Mouse (Mus musculus): ENCODE data around the gene Ddr2. TPM values are rescaled to one million over a fixed set of nuclear protein-coding genes. Genes with fewer than 3 reads are reported as not detected.
A peak's percentile ranks its signal among the peaks of the same experiment; 100 is the strongest.
"Not testable (repeated sequence)": the region's sequence is repeated elsewhere in the genome, so short reads cannot be mapped to it uniquely, and the experiment has no call there.

Gene Ddr2
- total RNA-seq, 1 experiment from 2014 or later: 22.0 TPM

DNA sequence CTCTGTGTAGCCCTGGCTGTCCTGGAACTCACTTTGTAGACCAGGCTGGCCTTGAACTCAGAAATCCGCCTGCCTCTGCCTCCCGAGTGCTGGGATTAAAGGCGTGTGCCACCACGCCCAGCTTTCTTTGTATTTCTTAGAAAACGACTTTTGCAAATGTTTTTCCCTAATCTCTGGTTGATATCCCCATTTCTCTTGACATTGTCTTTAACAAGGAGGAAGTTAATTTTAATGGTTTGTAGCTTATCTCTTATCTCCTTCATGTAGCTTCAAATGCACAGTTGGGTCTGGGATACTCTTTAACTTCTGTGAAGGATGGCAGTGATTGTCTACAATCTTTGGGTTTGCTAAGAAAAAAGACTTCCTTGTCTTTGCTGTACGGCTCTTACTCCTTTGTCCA is 7.7 kb downstream of the Ddr2 start:
- DNase-seq: not testable (repeated sequence)

DNA sequence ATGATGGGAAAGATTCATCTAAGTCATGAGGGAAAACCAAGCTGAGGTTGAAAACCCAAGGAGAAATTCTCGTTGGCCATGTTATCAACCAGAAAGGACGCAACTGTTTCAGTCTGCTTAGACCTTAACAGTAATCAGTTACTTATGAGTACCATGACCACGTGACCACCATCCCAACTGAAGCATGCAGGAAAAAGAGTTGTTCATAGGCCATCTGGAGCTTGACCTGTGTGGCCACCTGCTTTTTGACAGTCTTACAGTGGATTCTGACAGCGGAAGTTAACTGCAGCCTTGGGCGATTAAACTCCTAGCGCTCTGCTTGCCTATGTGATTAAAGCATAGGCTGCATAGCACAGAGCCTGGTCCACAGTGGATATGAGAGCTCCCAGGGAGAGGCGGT is 23.9 kb downstream of the Ddr2 start:
- DNase-seq: no peak

DNA sequence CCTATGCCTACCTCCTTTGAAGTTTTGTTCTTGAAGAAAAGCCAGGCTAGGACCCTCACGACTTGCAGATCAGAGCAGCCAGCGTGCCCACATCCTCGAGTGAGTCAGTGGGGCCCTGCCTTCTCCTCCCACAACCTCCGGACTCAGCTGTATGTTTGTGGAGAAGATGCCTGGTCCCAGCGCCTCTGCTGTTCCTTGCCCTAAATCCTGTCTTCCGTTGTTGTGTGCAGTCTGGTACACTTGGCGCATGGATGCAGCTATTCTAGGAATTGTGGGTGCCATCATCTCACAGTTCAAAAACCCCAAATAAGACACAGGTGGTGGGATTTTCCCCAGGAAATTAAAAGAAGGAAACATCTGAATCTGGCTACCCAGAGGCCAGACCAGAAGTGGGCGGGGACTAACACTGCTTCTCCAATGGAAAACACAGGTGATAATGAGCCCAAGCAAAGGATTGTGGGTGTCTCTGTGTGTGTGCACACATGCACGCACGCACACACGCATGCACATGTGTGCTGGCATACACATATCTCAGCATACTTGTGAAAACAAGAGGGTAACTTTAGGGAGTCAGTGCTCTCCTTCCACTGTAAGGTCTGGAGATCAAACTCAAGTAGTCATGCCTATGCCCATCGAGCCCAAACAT is 26.3 kb downstream of the Ddr2 start:
- no peak for DNase-seq

DNA sequence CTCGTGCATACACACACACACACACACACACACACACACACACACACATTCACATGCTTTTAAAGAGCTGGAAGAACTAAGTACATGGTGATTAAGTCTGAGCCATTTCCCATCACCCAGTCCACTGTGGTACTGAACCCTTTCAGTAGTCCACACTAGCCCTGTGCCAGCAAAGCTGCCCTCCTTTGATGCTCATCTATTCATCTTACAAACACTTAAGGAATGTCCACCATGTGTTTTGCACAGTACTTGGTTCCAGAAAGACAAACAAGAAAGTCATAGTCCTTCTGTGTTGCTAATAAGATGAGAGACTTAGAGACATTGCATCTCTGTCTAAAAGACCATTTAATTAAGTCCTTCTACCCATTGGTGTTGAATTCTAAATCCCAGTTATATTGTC is 29.7 kb downstream of the Ddr2 start:
- no peak for DNase-seq

DNA sequence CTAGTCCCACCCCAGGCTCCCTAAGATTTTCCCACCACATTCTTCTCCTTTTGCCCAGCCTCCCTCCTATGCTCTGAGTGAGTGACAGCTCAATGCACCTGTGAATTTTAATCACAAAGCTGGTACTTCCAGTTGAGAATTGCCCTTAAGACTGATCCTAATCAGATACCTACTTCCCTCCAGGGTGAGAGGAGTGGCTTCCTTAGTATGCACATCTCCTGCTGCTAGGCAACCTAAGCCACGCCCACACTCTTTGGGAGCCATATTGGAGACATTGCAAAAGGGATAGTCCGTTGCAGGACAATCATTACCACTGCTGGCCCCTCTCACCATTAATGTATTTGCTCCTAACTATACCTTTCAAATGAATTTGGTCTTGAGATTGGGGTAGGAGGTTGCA is 31.1 kb downstream of the Ddr2 start:
- no peak for DNase-seq

DNA sequence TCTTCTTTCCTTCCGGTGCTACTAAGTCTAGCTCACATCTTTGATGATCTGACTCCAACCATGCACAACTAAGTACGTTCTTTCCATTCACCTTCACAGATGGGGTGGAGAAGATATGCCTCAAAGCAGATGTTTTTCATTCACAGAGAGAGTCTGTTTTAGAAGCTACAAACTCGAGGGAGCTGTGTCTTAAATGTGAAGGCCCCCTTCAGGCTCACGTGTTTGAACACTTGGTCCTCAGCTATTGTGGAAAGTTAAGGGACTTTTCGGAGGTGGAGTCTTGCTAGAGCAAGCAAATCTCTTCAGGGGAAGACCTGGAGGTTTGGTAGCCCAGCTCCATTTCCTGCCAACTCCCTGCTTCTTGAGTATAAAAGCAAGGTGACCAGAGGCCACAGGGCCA is 34.2 kb downstream of the Ddr2 start:
- no peak for DNase-seq

DNA sequence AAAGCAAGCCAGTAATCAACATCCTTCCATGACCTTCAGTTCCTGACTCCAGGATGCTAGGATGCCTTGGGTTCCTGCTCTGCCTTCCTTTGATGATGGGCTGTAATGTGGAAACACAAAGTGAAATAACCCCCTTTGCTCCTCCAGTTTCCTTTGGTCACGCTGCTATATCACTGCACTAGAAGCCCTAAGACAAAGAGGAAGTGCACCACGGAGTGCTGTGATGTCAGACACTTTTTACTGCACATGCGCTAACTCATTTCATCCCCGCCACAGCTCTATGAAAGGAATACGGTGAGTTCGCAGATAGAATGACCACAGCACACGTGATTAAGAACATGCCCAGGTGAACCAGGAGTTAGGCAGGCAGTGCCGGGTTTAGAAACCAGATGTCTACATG is 36.8 kb downstream of the Ddr2 start:
- no peak for DNase-seq

DNA sequence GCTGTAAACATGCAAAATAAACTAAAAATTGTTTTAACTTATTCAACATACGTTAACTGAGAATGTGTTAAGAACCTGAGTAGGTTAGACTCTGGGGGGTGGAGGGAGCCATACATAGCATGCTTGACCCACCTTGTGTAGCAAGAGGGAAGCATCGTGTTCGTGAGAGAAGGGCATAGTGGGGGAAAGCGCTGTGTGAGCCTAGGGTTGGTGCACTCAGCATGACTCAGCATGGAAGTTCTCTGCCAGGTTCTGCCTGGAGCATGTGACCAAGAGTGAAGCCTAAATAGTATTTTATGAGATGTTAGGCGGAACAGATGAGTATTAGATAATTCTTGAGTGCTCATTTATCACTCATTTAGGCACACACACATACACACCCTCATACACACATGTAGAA is 41.4 kb downstream of the Ddr2 start:
- DNase-seq: no peak

DNA sequence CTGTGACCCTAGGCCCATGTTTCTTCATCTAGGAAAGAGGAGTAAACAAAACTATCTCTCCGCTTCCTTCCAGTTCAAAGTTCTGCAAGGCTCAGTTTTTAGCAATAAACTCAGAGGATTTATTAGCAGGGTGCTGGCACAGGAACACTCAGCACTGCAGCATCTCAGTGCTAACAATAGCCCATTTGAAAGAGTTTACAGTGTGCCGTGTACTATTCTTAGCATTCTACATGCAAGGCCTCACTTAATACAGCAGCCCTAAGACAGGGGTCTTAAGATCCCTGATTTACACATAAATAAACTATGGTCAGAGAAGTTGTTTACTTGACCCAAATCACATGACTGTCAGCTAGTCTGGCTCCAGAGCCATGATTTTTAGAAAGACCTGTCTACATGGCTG is 44.6 kb downstream of the Ddr2 start:
- no peak for DNase-seq

DNA sequence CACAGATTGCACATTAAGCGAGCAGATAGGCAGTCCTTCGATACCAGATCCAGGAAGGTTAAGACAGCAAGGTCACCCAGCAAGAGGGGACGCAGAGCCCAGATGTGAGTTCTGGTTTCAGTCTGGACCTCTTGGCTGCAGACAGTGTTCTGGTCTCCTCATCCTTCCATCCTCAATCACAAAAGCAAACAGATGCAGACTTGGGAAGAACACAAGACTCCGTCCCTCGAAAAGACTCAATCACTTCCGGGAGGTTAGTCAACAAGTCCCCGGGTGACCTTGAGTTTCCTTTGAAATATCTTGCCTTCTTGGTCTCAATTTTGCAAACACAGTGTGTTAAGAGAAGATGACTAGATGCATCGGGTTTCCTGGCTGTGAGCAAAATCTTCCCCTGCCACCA is 45.6 kb downstream of the Ddr2 start:
- DNase-seq: no peak

DNA sequence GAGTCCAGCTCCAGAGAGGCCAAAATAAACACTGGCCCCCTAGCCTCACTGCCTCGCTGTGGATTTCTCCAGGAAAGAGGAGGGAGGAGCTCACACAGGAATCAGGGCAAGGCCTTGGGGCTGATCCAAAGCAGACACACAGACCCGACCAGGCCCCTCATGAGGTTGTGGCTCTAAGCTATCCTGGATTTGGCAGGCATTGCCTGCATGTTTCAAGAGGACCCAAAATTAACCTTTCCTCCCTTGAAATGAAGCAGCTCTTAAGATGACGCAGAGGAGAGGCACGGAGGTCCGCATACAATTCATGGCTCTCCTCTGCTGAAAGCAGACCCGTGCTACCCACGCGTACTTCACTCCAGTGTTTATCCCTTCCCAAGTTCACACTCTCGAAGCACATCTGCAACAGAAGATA is 46.5 kb downstream of the Ddr2 start:
- peak; percentile 27 for DNase-seq

DNA sequence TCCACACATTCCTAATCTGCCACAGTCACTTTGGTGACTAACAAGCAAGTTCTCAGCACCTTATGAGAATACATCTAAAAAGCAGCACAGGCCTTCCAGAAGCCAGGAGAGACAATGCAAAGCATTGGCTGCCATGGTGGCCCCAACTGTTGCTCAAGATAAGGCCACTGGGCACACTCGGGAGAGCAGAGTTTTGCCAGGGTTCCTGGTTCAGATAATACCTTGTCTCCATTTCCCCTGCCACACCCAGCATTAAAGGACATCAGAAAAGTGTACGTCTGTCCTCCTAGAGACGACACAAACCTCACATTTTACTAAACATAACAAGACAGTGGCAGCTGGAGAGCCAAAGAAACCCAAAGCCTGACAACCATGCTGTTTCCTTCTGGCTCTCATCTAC is 50.3 kb downstream of the Ddr2 start:
- no peak for DNase-seq

DNA sequence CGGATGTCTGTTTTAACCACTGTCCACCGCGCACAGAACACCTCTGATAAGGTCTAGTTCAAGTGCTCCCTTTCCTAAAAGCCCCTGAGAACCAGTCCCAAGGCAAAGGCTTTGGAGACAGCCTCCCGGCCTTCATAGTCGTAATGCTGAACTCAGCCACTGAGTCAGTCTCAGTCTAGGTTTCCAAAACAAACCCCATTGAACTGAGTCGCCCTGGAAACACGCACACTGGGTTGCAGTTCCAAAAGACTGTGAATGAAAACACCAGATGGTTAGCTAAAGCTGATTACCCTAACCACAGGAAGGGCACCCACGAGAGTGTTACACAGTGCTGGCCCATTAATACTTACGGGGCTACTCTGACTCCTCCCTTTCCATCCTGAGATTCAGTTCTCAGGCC is 51.2 kb downstream of the Ddr2 start:
- DNase-seq: no peak

DNA sequence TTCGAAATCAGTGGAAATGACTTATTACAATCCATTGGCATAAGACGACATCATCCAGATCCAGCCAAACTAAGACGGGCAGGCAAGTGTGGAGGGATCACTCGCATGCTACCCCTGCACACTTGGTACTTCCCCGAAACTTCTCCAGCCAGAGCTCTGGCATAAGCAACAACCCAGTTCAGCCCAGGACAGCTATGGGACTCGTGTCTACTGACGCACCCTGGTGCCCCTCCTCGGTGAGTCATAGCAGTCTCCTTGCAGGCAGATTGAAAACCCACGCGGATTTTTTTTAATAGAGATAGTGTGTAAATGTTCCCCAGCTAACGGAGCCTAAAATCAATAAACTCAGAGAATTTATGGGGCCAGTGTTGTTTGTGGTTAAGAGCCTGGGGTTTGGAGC is 52.5 kb downstream of the Ddr2 start:
- peak; percentile 41 for DNase-seq

DNA sequence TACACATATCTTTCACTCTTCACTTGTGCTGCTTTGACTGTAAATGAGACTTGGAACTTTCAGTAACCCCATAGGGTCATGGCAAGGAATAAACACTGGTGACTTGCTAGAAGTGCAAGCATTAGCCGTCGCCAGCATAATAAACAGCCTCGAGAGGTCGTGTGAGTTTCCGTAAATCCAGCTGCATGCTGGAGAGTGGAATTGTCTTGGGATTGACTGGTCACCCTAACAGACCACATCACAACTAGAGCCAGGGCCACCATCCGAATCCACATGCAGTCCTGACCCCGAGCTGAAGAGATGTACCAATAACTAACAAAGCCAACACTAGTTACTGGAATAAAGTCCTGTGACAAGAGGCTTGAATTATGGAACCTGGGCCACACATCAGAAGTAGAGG is 53.0 kb downstream of the Ddr2 start:
- no peak for DNase-seq

DNA sequence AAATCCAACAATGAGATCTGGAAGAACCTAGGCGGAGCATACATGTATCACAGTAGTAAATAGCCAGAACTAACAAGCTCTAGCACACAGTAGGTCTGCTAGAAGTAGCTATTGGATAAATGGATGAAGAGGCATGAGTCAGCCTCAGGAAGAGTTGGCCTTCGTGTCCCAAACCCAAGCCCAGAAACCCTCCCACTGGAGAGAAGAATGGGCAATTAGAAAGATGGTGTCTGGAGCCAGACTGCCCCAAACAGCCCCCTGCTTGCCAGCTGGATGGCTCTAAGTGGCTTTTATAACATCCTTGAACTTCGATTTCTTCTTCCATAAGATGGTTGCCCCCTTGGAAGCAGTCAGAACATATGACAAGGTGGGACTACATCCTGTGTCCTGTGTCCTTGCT is 53.6 kb downstream of the Ddr2 start:
- no peak for DNase-seq

DNA sequence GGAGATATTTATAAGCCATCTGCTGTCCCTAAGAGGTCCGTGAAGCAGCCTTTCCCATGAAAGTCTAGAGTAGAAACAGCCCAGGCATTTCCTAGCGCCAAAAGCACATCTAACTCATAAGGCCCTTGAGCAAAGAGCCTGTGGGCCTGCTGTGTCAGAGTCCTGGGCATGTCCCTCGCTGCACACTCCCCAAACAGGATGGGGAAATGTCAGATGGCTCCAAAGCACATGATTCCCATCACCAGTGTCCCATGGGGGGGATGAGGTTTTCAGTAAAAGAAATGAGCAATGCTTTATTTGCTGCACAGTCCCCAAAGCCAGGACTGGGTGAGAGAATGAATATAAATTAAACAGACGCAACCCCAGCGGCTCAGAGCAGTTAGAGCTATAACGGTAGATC is 54.3 kb downstream of the Ddr2 start:
- DNase-seq: peak; percentile 15

DNA sequence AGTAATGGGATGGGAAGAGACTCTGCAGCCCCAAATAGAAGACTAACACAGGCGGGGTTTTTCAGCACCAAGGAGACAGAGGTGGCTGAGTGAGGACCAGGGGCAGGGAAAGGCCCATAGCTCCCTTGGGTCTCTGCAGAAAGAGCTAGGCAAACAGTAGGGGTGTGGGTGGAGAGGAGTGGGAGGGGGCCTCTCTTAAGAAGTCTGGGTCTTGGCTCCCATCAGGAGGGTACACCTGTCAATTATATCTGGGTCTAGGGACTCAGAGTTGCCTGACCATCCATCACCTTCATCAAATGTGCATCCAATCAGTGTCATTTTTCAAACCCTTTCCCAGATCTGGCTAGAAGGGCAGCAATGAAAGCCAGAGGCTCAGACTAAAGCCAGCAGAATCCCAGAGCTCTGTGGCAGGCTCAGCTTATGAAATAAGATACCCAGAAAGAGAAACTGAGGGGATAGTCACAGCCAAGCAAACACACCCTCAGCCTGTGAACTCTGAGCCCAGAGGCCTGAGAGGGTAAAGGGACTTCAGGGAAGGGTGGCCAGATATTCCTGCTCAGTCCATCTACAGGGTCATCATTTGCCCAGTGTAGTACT is 58.0 kb downstream of the Ddr2 start:
- no peak for DNase-seq

DNA sequence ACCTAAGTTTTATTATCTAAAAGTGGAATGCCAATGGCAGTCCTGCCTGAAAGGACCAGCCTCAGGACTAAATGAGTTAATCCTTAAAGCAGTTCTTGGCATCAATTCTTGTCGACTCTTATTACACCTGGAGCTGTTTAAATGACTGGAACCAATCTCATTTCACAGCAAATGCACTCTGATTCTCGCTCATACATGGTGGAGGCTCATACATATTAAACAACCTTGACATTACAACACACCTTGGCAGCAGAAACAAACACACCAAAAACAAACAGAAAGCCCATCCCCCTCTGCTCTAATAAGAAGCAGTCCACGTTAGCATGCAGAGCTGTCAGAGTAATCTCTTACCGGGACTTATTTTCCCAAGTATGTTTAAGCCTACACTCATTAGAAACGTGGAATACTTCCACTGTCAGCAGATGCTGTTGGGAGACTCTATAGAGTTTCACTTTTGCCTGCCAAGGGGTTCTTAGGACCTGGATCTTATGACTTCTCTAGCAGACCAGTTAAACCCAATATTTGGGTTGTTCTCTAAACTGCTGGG is 58.9 kb downstream of the Ddr2 start:
- DNase-seq: no peak

DNA sequence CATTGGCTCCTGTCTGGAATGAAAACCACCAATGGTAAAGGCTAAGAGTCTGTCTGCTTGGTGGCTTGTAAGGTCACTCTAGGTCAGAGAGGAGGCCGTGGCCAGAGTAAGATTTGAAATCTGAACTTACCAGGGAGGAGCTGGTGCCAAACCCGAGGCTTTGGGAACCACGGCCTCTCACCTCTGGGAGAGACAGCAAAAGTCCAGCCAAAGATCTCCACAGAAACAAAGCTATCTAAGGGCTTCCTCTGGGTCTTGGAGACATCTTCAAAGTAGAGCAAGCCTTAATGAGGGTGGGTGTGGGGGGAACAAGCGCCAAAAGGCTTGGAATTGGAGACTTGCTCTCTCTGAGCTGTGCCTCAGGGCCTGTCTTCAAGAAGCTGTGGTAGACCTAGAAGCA is 62.1 kb downstream of the Ddr2 start:
- DNase-seq: no peak

DNA sequence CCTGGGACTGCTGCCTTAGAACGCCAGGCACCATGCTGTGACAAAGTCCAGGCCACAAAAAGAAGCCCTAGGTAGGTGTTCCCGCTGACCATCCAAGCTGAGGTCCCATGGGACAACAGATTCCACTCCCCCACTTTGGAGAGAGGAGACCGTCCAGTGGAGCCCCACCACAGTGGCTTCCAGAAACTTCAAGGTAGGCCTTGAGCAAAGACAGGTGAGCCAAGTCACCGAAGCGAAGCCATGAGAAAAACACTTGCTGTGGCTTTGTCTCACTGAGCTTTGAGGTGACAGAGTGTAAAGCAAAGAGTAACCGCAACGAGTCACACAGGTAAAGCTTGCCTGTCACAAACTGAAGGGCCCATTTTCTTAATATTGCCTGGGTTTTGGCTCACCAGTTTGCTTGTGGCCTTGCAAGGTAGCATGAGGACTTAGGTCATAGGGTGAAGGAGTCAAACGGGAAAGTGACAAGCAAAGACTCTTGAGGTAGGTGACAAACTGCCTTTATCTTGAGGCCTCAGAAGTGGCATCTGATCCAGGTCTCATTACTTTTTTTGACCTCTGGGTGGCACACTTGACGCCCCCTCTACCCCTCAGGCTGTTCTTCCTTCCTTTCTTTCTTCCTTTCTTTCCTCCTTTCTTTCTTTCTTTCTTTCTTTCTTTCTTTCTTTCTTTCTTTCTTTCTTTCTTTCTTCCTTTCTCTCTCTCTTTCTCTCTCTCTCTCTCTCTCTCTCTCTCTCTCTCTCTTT is 65.7 kb downstream of the Ddr2 start:
- DNase-seq: no peak

DNA sequence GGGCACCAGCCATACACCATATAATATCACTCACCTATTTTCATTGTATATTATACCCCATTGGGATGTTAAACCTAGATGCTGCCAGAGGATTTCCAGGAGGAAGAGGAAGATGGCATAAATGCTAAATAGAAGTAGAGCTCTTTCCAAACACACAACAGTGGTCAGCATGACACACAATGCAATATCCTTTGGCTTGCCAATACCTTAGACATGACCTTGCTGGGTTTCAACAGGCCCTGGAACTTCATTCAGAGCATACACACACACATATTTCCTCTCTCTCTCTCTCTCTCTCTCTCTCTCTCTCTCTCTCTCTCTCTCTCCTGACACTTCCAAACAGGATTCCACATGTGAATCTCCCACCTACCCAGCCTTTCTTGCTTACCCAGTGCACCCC is 66.8 kb downstream of the Ddr2 start:
- DNase-seq: no peak

DNA sequence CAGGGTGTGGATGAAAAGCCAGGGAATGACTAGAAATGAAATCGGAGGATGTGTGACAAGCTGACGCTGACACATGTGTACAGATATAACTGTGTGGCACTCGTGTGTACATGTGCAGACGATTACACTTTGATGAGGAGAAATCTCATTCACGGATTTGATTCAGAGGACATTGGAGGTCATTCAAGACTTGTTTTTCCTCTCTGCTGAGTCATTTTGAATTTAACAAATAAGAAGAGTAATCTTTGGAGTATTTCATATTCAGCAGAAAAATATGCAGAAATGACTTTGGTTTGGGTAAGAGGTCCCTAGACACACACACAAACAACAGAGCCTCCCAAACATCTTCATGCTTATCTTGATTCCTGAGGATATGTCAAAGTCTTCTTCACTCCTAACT is 67.6 kb downstream of the Ddr2 start:
- no peak for DNase-seq

DNA sequence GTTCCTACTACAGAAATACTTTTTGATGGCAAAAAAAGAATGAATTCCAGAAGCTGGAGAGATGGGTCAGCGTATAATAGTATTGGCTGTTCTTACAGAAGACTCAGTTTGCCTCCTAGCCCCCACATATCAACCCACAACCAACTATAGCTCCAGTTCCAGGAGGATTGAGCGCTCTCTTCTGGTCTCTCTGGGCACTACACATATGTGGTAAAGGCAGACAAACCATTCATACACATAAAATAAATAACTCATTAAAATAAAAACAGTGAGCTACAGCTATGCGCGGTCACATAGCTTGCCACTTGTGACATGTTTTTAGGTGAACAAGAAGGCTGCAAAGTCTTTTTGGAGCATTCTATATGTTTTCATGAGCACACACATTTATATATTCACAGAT is 71.2 kb downstream of the Ddr2 start:
- no peak for DNase-seq
